Mouse (Mus musculus): ENCODE data around the gene Med12l. TPM values are rescaled to one million over a fixed set of nuclear protein-coding genes. Genes with fewer than 3 reads are reported as not detected.
A peak's percentile ranks its signal among the peaks of the same experiment; 100 is the strongest.

Med12l gene
- total RNA-seq, 2 experiments from 2014 or later = 46.5 to 52.0 TPM

DNA sequence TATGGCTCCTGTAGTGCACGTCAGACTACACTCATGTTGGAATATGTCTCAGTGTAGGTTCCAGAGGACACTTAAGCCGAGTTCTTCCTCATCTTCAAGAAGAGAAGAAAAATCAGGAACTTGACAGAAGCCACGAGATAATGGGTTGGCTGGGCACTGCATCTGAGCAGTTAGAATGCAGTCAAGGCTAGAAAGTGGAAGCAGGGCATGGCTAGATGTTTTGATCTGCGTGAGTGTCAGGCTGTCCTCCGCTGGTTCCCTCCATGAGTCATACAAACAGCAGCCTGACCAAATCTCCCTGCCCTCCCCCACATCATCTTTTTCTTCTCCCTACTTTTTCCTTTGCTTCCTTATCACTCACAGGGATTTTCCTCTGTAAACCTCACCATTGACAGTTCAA, 147.8 kb downstream of the Med12l start, which contains the start of gene P2ry14:
Gene P2ry14, minus strand, starts transcription at position 195 of the 400 bp plus-strand sequence.
- no peak for DNase-seq (ENCODE audit: extremely low spot score in 1 of 2, low spot score in 2 of 2)
- H3K4me3 ChIP-seq = no peak within 1 kb of the TSS
- no peak for TF ChIP-seq CTCF (IDR thresholded peaks at IDR 0.05)
- no peak within 1 kb of the TSS for H3K27ac ChIP-seq
- intact Hi-C loops (cut with DNase I) = no loop called here

DNA sequence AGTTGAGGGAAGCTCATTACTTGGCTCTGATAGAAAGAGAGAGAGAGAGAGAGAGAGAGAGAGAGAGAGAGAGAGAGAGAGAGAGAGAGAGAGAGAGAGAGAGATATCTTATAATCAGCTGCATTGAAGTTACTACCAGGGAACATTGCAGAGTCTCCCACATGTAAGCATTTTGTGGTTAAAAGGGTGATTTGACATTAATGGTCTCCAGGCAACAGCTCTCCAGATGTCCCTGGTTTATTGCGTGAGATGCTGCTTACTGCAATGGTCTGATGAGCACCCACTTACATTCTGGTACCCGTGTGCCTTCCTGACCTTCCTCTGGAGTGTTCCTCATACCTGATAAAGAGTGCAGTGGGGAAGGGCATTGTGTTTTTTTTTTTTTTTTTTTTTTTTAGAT, 149.3 kb downstream of the Med12l start:
- no peak overlapping the region for H3K27ac ChIP-seq
- intact Hi-C loops (cut with DNase I) = no loop called here

GRCm38 (mm10) chr3:59155404-59155803, 149.8 kb downstream of the Med12l start:
- no peak for TF ChIP-seq CTCF (IDR thresholded peaks at IDR 0.05)
- intact Hi-C loops (cut with DNase I) = no loop called here
- Histone ChIP-seq H3K4me3 (no peak overlapping the region), H3K27ac (no peak overlapping the region; the same call in 1 of the 2 replicates)
- DNase-seq (ENCODE audit: extremely low spot score in 1 of 2, low spot score in 2 of 2) = no peak

More for the DNA sequence above, 149.3 kb downstream of the Med12l start:
- no peak for TF ChIP-seq CTCF (IDR thresholded peaks at IDR 0.05)
- DNase-seq (ENCODE audit: extremely low spot score in 1 of 2, low spot score in 2 of 2) = no peak
- no peak overlapping the region for H3K4me3 ChIP-seq

- Histone ChIP-seq H3K27ac (no peak overlapping the region), H3K4me3 (no peak overlapping the region)
- no peak for DNase-seq (ENCODE audit: extremely low spot score in 1 of 2, low spot score in 2 of 2)
- no peak for TF ChIP-seq CTCF (IDR thresholded peaks at IDR 0.05)
- intact Hi-C loops (cut with DNase I) = no loop called here
Measured at GRCm38 (mm10) chr3:59157048-59157447, 151.4 kb downstream of the Med12l start.

DNA sequence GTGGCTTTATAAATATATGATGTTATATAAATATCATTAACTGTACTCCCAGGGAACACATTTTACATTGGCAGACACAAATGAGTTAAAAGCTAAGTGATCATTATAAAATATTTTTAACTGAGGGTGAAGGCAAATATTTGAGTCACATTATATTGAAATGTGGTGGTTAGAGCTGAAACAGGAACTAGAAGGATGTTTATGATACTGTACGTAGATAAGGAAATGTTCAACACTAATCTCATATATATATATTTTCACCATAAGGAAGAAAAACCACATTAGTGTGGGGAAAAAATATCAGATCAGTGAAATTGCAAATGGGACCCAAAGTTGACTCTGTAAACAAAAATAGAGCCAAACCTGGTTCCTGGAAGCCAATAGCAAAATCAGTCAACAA, 154.8 kb downstream of the Med12l start:
- intact Hi-C loops (cut with DNase I) = no loop called here
- Histone ChIP-seq H3K4me3 (no peak overlapping the region), H3K27ac (no peak overlapping the region)
- no peak for DNase-seq (ENCODE audit: extremely low spot score in 1 of 2, low spot score in 2 of 2)
- TF ChIP-seq CTCF (IDR thresholded peaks at IDR 0.05) = no peak

DNA sequence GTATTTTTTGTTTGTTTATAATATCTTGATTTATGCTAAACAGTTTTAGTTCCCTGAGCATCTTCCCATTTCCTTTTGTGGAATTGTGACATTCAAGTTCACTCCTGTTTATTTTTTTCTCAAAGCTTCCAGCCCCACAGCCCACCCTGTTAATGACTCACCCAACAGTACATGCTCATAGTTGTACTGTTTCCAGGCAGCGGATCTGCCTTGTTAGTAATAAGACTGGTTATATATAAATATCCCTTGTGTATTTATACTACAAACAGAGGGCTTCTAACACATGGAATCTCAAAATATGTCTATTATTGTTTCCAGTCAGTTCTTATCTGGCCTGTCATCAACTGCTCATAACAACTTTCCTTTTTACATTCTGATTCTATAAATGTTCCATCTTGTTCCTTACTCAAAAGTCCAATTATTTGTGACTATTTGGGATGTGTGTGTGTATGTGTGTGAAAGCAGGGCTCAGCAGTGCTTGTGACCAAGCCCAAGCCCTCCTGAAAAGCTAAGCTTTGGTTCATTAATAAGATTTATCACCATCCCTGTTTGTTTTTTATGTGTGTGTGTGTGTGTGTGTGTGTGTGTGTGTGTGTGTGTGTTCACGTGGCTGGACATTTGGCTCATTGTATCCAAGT, 161.9 kb downstream of the Med12l start:
- Histone ChIP-seq H3K4me3 (no peak overlapping the region), H3K27ac (no peak overlapping the region)
- intact Hi-C loops (cut with DNase I) = loop anchor here (2.0 kb wide), 1 partner anchor 47 kb away; no protein-coding TSS in a partner anchor
- no peak for TF ChIP-seq CTCF (IDR thresholded peaks at IDR 0.05)
- DNase-seq (ENCODE audit: extremely low spot score in 1 of 2, low spot score in 2 of 2) = no peak

DNA sequence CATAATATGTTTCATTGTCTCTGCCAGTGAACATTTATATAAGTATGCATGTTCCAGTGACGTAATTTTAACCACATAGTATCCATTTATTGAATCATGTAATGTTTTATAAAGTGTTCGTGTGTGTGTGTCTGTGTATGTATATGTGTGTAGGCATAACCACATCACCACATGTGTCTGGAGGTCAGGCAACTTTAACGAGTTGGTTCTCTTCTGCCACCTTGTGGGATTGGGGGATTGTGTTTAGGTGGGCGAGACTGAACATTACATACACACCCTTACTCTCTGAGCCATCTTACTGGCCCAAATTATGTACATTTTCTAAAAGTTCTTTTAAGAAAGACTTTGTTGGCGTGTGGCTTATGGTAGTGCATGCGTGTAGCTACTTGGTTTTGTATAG, 162.9 kb downstream of the Med12l start:
- DNase-seq (ENCODE audit: extremely low spot score in 1 of 2, low spot score in 2 of 2) = no peak
- Histone ChIP-seq H3K4me3 (no peak overlapping the region), H3K27ac (no peak overlapping the region)
- no peak for TF ChIP-seq CTCF (IDR thresholded peaks at IDR 0.05)
- intact Hi-C loops (cut with DNase I) = loop anchor here (2.0 kb wide), 1 partner anchor 48 kb away; no protein-coding TSS in a partner anchor

GRCm38 (mm10) chr3:59169215-59169614, 163.6 kb downstream of the Med12l start:
- no peak overlapping the region for H3K27ac ChIP-seq
- intact Hi-C loops (cut with DNase I) = loop anchor here (2.0 kb wide), 1 partner anchor 48 kb away; no protein-coding TSS in a partner anchor
- no peak; the same call in 1 of the 2 replicates for TF ChIP-seq CTCF (IDR thresholded peaks at IDR 0.05)
- H3K4me3 ChIP-seq = no peak overlapping the region
- DNase-seq (ENCODE audit: extremely low spot score in 1 of 2, low spot score in 2 of 2) = no peak

GRCm38 (mm10) chr3:59169921-59170627, 164.4 kb downstream of the Med12l start:
- intact Hi-C loops (cut with DNase I) = loop anchor here (2.0 to 10.0 kb wide), 2 partner anchors 49 to 145 kb away; no protein-coding TSS in a partner anchor
- no peak overlapping the region for H3K27ac ChIP-seq
- DNase-seq (ENCODE audit: extremely low spot score in 1 of 2, low spot score in 2 of 2) = no peak
- no peak overlapping the region for H3K4me3 ChIP-seq
- TF ChIP-seq CTCF (IDR thresholded peaks at IDR 0.05) = no peak

GRCm38 (mm10) chr3:59174426-59175154, 169.0 kb downstream of the Med12l start:
- DNase-seq (ENCODE audit: extremely low spot score in 1 of 2, low spot score in 2 of 2) = no peak
- TF ChIP-seq CTCF (IDR thresholded peaks at IDR 0.05) = no peak; the same call in 1 of the 2 replicates
- no peak overlapping the region for H3K4me3 ChIP-seq
- no peak overlapping the region for H3K27ac ChIP-seq
- intact Hi-C loops (cut with DNase I) = loop anchor here (1.0 to 10.0 kb wide), 3 partner anchors 35 to 568 kb away; no protein-coding TSS in a partner anchor

GRCm38 (mm10) chr3:59175234-59175633, 169.6 kb downstream of the Med12l start:
- Histone ChIP-seq H3K27ac (no peak overlapping the region), H3K4me3 (no peak overlapping the region)
- TF ChIP-seq CTCF (IDR thresholded peaks at IDR 0.05) = peak; percentile 86
- DNase-seq (ENCODE audit: extremely low spot score in 1 of 2, low spot score in 2 of 2) = peak in 1 of 2 experiments; percentile 46
- intact Hi-C loops (cut with DNase I) = loop anchor here (1.0 to 10.0 kb wide), 3 partner anchors 34 to 567 kb away; no protein-coding TSS in a partner anchor
